Mouse (Mus musculus) heart, adult 18-20 months (tissue): Measurements from ENCODE around the gene Krt36. TPM values are rescaled to one million over a fixed set of nuclear protein-coding genes. Genes with fewer than 3 reads are reported as not detected.

Source experiments
- DNase-seq, 2 experiments: peaks; one replicate each; pipeline ENCODE4 v3.0.0; 2021 to 2022; ENCODE audit warnings: mixed read lengths in 1 of 2
- total RNA-seq, 2 experiments: library from RNA; stranded (reverse); gene quantifications; 2 replicates each; pipeline ENCODE4 v1.2.3; 2021

Krt36 gene
- total RNA-seq, 2 experiments from 2014 or later: not detected

- DNase-seq: no peak
Observed at GRCm38 (mm10) chr11:100088378-100089025, 16.9 kb downstream of the Krt36 start.

GRCm38 (mm10) chr11:100087861-100088260 lies 17.6 kb downstream of the Krt36 start, which contains the start of gene Krt32:
TSS of gene Krt32 (minus strand) at chr11:100088226.
- DNase-seq: no peak

GRCm38 (mm10) chr11:100073873-100074272 lies 31.6 kb downstream of the Krt36 start:
- DNase-seq: no peak

GRCm38 (mm10) chr11:100067293-100068036 lies 38.0 kb downstream of the Krt36 start:
- no peak for DNase-seq

- no peak for DNase-seq
Observed at GRCm38 (mm10) chr11:100066236-100067010, 39.0 kb downstream of the Krt36 start.

- DNase-seq: no peak
Observed at GRCm38 (mm10) chr11:100058875-100059274, 46.6 kb downstream of the Krt36 start.

- DNase-seq: no peak
Observed at GRCm38 (mm10) chr11:100055686-100056655, 49.5 kb downstream of the Krt36 start.

Other genes starting within 250 kb of the Krt36 start
- gene Gm11568, start 247.7 kb downstream of the Krt36 start, total RNA-seq: not detected
- not detected for gene Gm11559, start 241.2 kb downstream of the Krt36 start, total RNA-seq
- gene Krtap9-1, start 232.2 kb downstream of the Krt36 start, total RNA-seq: not detected
- gene Gm11567, start 226.4 kb downstream of the Krt36 start, total RNA-seq: not detected
- not detected for gene Krtap31-1, start 197.7 kb downstream of the Krt36 start, total RNA-seq
- gene Gm11565, start 190.9 kb downstream of the Krt36 start, total RNA-seq: not detected
- not detected for gene Krtap31-2, start 169.3 kb downstream of the Krt36 start, total RNA-seq
- gene Krtap9-5, start 157.2 kb downstream of the Krt36 start, total RNA-seq: not detected
- gene Krtap29-1, start 126.6 kb downstream of the Krt36 start, total RNA-seq: not detected
- gene Krtap16-1, start 119.0 kb downstream of the Krt36 start, total RNA-seq: not detected
- gene Krtap17-1, start 111.6 kb downstream of the Krt36 start, total RNA-seq: not detected
- gene Krt33a, start 89.4 kb downstream of the Krt36 start, total RNA-seq: not detected
- gene Krt33b, start 75.8 kb downstream of the Krt36 start, total RNA-seq: not detected
- not detected for gene Krt34, start 64.1 kb downstream of the Krt36 start, total RNA-seq
- not detected for gene Krt31, start 55.1 kb downstream of the Krt36 start, total RNA-seq
- gene Krt32, start 17.4 kb downstream of the Krt36 start, total RNA-seq: not detected
- not detected for gene Krt35, start 9.4 kb downstream of the Krt36 start, total RNA-seq
- gene Krt13, start 15.9 kb upstream of the Krt36 start, total RNA-seq: not detected
- 1 to 10 TPM in 1 of 2 experiments, not detected in 1; 1.4 TPM for gene Krt15, start 30.3 kb upstream of the Krt36 start, total RNA-seq
- 1 to 10 TPM; 4.0 to 9.1 TPM for gene Krt19, start 43.0 kb upstream of the Krt36 start, total RNA-seq
- gene Krt9, start 87.6 kb upstream of the Krt36 start, total RNA-seq: not detected
- not detected for gene Krt14, start 101.9 kb upstream of the Krt36 start, total RNA-seq
- gene Krt16, start 143.3 kb upstream of the Krt36 start, total RNA-seq: not detected
- under 1 TPM in 1 of 2 experiments, not detected in 1; 0.31 TPM for gene Krt17, start 155.4 kb upstream of the Krt36 start, total RNA-seq
- not detected for gene Krt42, start 164.2 kb upstream of the Krt36 start, total RNA-seq
- 1,000 to 10,000 TPM; 1,847 to 1,982 TPM for gene Eif1, start 214.3 kb upstream of the Krt36 start, total RNA-seq
- gene Gast, start 228.8 kb upstream of the Krt36 start, total RNA-seq: not detected